Mouse (Mus musculus) liver, adult 2 months (tissue): ENCODE measurements around the gene Babam1. TPM values are rescaled to one million over a fixed set of nuclear protein-coding genes. Genes with fewer than 3 reads are reported as not detected.

ENCODE experiments used
- DNase-seq: peaks from one replicate; pipeline ENCODE4 v3.0.0-alpha.2; 2011; ENCODE audit warnings: low read depth, low spot score; ENCODE audit errors: extremely low read depth
- H3K27ac ChIP-seq: fragments of 200-500 bp; replicated peaks from 2 replicates; pipeline ENCODE4 v1.5.1; 2012; ENCODE audit warnings: low read depth, mild to moderate bottlenecking, control low read depth, inconsistent platforms, low read length; ENCODE audit not compliant: insufficient read depth
- H3K27me3 ChIP-seq: fragments of 200-500 bp; 2 replicates; pipeline ENCODE4 v1.6.1; 2012; ENCODE audit warnings: mild to moderate bottlenecking, moderate library complexity, low read length, inconsistent platforms; ENCODE audit not compliant: control insufficient read depth, insufficient read depth
- H3K36me3 ChIP-seq: fragments of 200-500 bp; 2 replicates; pipeline ENCODE4 v1.6.1; 2012; ENCODE audit warnings: low read length, inconsistent platforms; ENCODE audit not compliant: control insufficient read depth, insufficient read depth
- H3K4me1 ChIP-seq: fragments of 200-500 bp; 2 replicates; pipeline ENCODE4 v1.6.1; 2011; ENCODE audit warnings: low read length; ENCODE audit not compliant: control insufficient read depth, insufficient read depth
- H3K4me3 ChIP-seq: fragments of 200-500 bp; 2 replicates; pipeline ENCODE4 v1.5.1; 2011; ENCODE audit warnings: low read depth, mild to moderate bottlenecking, control low read depth, low read length, moderate library complexity; ENCODE audit not compliant: insufficient read depth
- H3K79me2 ChIP-seq: fragments of 200-500 bp; 2 replicates; pipeline ENCODE4 v1.6.1; 2012; ENCODE audit warnings: inconsistent platforms, mild to moderate bottlenecking, low read length, moderate library complexity; ENCODE audit not compliant: control insufficient read depth, insufficient read depth
- H3K9ac ChIP-seq: fragments of 200-500 bp; 2 replicates; pipeline ENCODE4 v1.6.1; 2012; ENCODE audit warnings: low read depth, mild to moderate bottlenecking, control low read depth, inconsistent platforms, low read length
- CTCF ChIP-seq: fragments of 200-500 bp; IDR thresholded peaks from 2 replicates; pipeline ENCODE4 v1.5.1; 2011; ENCODE audit warnings: low read depth, low read length, control low read depth
- POLR2A ChIP-seq: fragments of 200-500 bp; IDR thresholded peaks from 2 replicates; pipeline ENCODE4 v1.6.1; 2011; ENCODE audit warnings: low read length, control low read depth; ENCODE audit not compliant: insufficient read depth; ENCODE audit errors: extremely low read depth
- WGBS: fragments of 180-500 bp; shearing (Covaris S2); methylation state at CpG from one replicate; pipeline ENCODE4 v1.1.7; 2018; 5-methylcytosine and 5-hydroxymethylcytosine counted together
- polyA plus RNA-seq: library from polyadenylated mRNA; depleted of rRNA; stranded (reverse); fragments of >200 nt; gene quantifications from 2 replicates; pipeline ENCODE4 v1.2.3, GENCODE M21; 2012; rRNA removed
- total RNA-seq: library from RNA; depleted of rRNA; stranded (reverse); fragments of >200 nt; gene quantifications from 2 replicates; pipeline ENCODE4 v1.2.3, GENCODE M21; 2014; rRNA removed

Babam1 gene
- total RNA-seq (42.7 and 44.8 TPM in 2 replicates), polyA plus RNA-seq (98.5 and 106 TPM in 2 replicates)

- H3K79me2 ChIP-seq, result peaks cover 10% of the 10 kb centered on the region; the same call in 1 of the 2 replicates
- H3K36me3 ChIP-seq, result peaks cover 2% of the 10 kb centered on the region; the same call in 1 of the 2 replicates
- H3K27ac ChIP-seq, result peak within 1 kb of the TSS; percentile 72
- peak; percentile 100 for DNase-seq
- H3K4me3 ChIP-seq, result peak within 1 kb of the TSS; percentile 83
- H3K4me1 ChIP-seq, result peaks cover 12% of the 10 kb centered on the region
- WGBS, result under 1% methylated on average over 34 of the region's 34 CpGs
- H3K9ac ChIP-seq, result peak within 1 kb of the TSS; percentile 79
- TF ChIP-seq CTCF, result no peak
- TF ChIP-seq POLR2A, result peak; percentile 15; the same call in 1 of the 2 replicates
- no peaks in the 10 kb centered on the region for H3K27me3 ChIP-seq
These were observed at the start of gene Babam1 for GRCm38 (mm10) chr8:71396639-71397305. TSS of gene Babam1 (plus strand) at chr8:71396861.

- no peaks in the 10 kb centered on the region for H3K79me2 ChIP-seq
- peaks cover 22% of the 10 kb centered on the region for H3K36me3 ChIP-seq
- H3K4me1 ChIP-seq, result no peaks in the 10 kb centered on the region
- no peak overlapping the region for H3K9ac ChIP-seq
- H3K4me3 ChIP-seq, result no peak overlapping the region
- no peak for DNase-seq
- 78% methylated on average over 3 of the region's 3 CpGs for WGBS
- H3K27me3 ChIP-seq, result no peaks in the 10 kb centered on the region
- TF ChIP-seq CTCF, result no peak
- no peak for TF ChIP-seq POLR2A
- no peak overlapping the region for H3K27ac ChIP-seq
These were observed 45.5 kb upstream of the Babam1 start for GRCm38 (mm10) chr8:71351117-71351516.

GRCm38 (mm10) chr8:71351520-71351919 is 45.1 kb upstream of the Babam1 start:
- Histone ChIP-seq H3K27me3 (no peaks in the 10 kb centered on the region), H3K36me3 (peaks cover 18% of the 10 kb centered on the region), H3K27ac (no peak overlapping the region), H3K4me3 (no peak overlapping the region), H3K4me1 (no peaks in the 10 kb centered on the region), H3K9ac (no peak overlapping the region), H3K79me2 (no peaks in the 10 kb centered on the region)
- no peak for TF ChIP-seq CTCF
- TF ChIP-seq POLR2A, result no peak
- DNase-seq, result no peak
- 90% methylated on average over 1 of the region's 1 CpGs for WGBS

- DNase-seq, result no peak
- Histone ChIP-seq H3K27me3 (no peaks in the 10 kb centered on the region), H3K9ac (no peak overlapping the region), H3K27ac (no peak overlapping the region), H3K4me1 (no peaks in the 10 kb centered on the region), H3K36me3 (peaks cover 1% of the 10 kb centered on the region; the same call in 1 of the 2 replicates), H3K79me2 (no peaks in the 10 kb centered on the region), H3K4me3 (no peak overlapping the region)
- TF ChIP-seq CTCF (no peak), POLR2A (no peak)
- WGBS, result 84% methylated on average over 3 of the region's 3 CpGs
These were observed 38.6 kb upstream of the Babam1 start for GRCm38 (mm10) chr8:71358026-71358425.

GRCm38 (mm10) chr8:71366771-71367528 is 29.7 kb upstream of the Babam1 start, which contains the start of gene Use1:
TSS of gene Use1 (plus strand) at chr8:71366848.
- H3K9ac ChIP-seq, result peak within 1 kb of the TSS; percentile 80
- peak within 1 kb of the TSS; percentile 71 for H3K4me3 ChIP-seq
- under 1% methylated on average over 56 of the region's 56 CpGs for WGBS
- no peaks in the 10 kb centered on the region for H3K27me3 ChIP-seq
- H3K27ac ChIP-seq, result peak within 1 kb of the TSS; percentile 83
- H3K4me1 ChIP-seq, result peaks cover 8% of the 10 kb centered on the region
- TF ChIP-seq POLR2A (0 out of 2 replicates have a peak, but pooled peaks have one; percentile 36), CTCF (no peak)
- peaks cover 3% of the 10 kb centered on the region; the same call in 1 of the 2 replicates for H3K79me2 ChIP-seq
- DNase-seq, result peak; percentile 95
- H3K36me3 ChIP-seq, result no peaks in the 10 kb centered on the region
